Mouse (Mus musculus) gastrocnemius, postnatal 14 days (tissue): ENCODE measurements at regions not wholly inside any gene's neighbourhood (a gene's known extent, or its start where the extent isn't known, plus 50 kb on each side); places are given as distances from the start of the nearest gene placed in this dataset.

ENCODE experiments used
- DNase-seq: peaks from one replicate; pipeline ENCODE4 v3.0.0; 2021; ENCODE audit warnings: mixed read lengths
- intact Hi-C: fragments of 180-260 bp; cut with DNase I; formaldehyde crosslinking; loops from one replicate; pipeline ENCODE4 v1.15.1; 2025; ENCODE audit warnings: low total_unique reads

DNA sequence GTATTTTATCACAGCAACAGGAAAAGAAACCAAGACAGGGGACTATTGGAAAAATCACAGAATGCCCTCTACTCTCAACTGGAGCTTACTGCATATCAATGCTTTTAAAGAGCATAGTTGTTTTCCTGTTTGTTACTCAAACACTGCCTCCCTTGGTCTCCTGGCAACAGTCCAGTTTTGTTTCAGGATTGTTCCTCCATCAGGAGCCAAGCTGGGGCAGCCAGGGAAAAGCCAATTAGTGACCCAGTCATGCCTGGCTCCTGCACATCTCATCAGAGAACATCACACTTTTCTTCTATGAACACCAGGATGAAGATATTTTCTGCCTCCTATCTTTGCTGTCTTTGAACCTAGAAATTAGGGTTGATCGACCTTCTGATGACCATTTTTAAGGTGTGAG lies 113.6 kb upstream of the Wscd1 start:
- DNase-seq: no peak
- intact Hi-C loops: no loop called here

DNA sequence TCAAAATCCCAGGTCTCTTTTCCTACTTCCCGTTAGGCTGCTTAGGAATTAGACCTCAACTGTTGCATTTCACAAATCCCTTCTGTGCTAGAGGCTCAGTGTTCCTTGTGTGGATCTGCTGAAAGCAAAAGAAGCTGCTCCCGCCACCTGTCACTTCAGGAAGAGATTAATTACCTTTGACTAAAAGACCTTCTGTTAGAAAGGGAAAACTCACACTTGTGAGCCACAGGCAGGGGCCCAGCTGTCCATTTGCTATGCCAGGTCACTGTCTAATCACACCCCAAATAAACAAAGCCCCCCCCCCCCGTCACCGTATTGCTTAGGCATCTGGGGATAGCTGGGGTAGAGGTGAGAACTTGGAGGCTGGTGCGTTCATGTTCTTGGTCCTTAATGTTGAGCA lies 112.9 kb upstream of the Wscd1 start:
- intact Hi-C loops: no loop called here
- DNase-seq: no peak

DNA sequence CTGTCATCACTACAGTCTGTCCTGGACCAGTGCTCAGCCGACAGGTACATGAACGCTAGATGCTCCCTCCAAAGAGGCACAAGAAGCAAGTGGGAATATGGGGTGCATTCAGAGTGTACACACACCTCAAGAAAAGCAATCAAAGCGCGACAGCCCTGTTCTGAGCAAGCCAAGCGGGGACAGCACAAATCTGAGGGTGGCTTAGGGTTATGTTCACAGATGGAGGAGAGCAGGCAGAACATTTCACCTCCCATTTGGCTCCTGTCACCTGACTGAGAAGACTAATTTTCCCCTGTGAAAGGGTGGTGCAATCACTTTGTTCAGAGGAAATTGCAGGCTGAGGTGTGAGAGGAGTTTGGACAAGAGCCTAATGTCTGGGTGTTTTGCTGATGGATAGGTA lies 106.8 kb upstream of the Wscd1 start:
- DNase-seq: no peak
- intact Hi-C loops: no loop called here

DNA sequence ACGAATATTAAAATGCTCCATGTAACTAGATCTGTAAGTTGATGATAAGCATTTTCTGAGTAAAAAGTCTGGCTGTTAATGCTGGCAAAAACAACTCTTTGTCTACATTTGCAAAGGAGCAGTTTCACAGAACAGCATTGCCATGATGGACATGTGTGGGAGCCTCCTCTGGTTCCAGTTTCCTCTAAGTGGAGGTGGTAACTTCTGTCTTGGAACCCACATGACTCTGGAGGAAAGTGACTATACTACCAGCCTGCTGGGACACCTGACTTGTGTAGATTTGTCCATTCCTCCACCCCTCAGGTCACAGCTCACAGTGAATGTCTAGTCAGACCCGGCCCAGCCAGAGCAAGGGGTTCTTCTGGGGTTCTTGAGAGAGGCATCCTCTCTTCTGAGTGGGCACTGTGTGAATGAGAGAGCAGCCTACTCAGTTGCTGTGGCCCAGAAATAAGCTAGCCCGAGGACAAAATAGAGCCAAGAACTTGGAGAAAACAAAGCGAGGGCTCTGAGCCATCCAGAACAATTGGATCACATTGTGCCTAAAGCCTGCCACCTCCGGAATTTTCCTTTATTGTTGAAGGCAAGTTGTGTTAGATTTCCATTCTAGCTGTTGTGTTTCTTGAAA lies 97.9 kb upstream of the Wscd1 start:
- intact Hi-C loops: no loop called here

DNA sequence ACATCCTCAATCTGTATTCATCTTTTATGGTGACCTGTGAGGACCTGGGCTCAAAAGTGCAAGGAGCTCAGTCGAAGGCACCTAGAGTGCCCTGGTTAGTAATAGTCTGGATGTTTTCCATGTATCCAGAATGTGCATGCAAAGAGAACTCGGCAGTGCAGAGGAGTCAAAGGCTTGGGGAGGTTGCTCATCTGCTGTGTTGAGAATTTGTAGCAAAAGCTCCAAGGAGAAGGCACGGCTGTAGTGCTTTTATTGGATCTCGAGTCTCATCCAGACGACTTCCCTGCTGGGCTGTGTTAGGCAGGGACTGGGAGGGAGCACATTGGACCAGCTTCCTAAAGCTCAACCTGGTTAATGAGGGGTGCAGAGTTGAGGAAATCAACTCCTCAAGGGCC lies 97.3 kb upstream of the Wscd1 start:
- DNase-seq: no peak
- intact Hi-C loops: no loop called here

More for the DNA sequence above, 97.9 kb upstream of the Wscd1 start:
- DNase-seq: no peak

DNA sequence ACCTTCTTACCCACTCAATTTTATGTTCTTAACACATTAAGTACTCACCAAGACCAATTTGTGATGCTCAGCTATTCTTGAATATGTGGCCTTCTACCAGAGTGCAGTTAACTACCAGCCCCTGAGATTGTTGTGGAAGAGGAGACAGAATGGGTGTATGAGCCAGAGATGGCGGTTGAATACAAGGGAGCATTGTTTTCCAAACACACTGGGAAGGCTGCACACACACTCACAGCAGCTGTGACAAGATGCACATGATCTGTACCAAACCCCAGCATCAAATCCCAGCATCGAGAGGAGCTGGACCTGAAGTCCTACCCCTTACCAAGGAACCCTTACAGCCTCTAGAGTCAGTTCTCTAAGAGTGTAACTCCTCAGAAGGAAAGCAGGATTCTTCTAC lies 91.4 kb upstream of the Wscd1 start:
- intact Hi-C loops: no loop called here
- DNase-seq: no peak

DNA sequence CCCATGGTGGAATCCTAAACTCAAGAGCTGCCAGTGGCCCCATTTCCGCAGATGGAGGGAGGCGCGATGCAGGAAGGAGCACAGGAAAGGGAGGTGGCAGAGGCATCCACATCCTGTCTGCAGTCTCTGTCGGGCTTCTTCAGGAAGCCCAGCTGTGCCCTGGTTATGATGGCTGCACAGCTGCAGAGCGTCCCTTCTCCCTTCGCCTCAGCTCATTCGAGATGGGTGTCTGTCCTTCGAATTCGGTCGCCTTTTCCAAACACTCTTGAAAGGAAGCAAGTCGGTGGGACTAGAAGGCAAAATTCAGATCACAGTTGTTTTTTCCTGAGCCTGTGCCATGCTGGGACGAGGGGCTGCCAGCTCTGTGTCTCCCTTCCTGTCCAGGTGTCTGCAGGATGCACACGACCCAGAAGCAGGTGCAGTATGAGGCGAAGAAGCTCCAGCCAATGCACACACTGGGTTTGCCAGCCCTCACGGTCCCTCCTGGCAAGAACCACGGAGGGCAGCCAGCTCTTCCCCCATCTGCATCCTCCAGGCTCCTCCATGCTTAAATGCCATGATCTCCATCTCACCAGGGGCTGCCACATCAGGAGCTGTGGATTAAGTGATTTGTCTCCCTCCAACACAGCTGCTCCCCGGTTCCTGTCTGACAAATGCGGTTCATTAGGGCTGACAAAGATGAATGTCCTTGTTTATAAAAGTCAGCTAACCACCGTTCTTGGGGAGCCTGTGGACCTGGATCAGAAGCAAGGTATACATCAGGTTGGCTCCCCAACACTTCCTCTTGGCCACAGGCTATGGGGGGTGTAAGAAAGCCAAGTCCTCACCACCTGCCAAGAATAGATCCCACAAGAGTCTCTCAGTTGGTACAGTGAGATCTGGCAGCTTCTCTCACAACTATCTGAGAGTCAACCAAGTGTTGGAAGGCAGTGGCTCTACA lies 79.3 kb upstream of the Wscd1 start:
- intact Hi-C loops: loop anchor here (5.0 to 10.0 kb wide), 2 partner anchors 182 to 354 kb away; no protein-coding TSS in a partner anchor
- no peak for DNase-seq

DNA sequence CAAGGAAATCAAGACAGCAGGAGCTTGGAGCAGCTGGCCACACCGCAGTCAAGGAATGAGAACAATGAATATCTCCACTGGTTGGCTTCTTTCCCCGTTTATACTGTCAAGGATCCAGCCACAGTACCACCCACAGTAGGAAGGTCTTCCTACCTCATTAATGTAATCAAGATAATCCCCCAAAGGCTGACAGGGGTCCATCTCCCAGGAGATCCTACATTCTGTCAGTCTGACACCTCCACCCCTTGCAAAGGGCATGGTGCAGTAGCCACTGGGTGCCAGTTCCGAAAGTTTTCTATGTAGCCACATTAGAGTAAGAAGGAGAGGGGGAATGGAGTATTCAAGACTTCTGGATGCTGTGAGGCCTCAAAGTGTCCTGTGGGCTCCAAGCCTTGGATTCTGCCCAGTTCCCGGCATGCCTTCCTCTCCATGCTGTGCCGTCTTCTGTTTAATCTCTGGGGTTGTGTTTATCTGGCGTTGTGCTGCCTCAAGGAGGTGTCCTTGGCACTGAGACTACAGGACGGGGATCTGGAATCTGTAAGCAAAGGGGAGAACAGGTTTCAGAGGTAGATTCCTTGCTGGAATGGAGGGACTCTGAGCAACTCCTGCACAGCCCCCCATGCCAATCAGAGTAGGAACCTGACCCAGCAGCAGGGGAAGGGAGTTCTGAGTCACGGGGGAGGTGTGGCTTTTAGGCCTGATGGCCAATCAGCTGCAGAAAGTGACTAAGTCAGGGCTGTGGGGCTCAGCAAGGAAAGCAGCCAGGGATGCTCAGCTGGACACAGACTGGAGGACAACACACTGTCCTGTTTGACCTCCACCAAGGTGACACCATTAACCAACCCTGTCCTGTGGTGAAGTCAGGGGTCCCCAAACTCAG lies 77.3 kb upstream of the Wscd1 start:
- DNase-seq: no peak
- intact Hi-C loops: loop anchor here (5.0 to 10.0 kb wide), 2 partner anchors 180 to 352 kb away; no protein-coding TSS in a partner anchor

DNA sequence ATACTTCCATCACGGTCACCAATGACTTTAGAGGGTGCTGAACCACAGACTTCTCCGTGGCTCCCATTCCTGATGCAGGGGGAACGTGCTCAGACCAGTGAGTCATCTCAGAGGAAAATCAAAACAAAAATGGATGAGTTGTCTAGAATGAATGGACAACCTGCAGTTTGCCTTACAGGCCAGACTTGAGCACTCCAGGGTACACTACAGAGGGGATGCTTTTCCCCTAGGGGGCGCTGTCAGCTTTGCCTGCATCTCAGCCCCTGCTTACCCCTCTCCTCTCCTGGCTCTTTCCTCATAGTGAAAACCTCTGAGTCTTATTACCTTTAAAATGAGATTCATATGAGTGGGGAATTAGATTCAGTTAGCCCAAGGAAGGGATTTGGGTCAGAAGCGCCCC lies 75.4 kb upstream of the Wscd1 start:
- DNase-seq: peak; percentile 50
- intact Hi-C loops: loop anchor here (5.0 to 10.0 kb wide), 2 partner anchors 178 to 350 kb away; no protein-coding TSS in a partner anchor

DNA sequence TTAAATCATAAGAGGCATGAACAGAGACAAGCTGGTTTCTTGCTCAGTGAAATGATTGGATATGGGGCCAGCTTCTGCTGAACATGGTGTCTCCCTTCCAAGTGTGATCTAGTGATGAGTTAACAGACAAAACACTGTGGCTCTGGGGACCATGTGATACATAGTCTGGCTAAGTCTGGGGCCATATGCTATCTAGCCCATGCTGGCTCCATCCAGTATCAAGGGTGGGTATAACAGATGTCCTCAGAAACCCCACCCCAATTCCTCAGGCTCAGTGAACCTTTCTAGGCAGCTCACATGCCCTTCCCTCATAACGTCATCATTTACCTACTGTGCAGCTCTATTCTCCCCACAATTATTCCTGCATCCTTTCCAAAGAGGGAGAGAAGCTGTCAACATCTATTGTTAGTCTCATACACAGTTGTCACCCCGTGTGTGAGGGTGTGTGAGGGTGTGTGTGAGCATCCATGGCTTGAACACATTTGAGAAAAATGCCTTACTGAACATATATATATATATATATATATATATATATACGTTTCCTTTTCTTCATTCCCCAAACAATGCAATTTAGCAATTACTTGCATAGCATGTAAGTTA lies 73.9 kb upstream of the Wscd1 start:
- DNase-seq: no peak
- intact Hi-C loops: loop anchor here (10.0 kb wide), 1 partner anchor 349 kb away; no protein-coding TSS in a partner anchor

DNA sequence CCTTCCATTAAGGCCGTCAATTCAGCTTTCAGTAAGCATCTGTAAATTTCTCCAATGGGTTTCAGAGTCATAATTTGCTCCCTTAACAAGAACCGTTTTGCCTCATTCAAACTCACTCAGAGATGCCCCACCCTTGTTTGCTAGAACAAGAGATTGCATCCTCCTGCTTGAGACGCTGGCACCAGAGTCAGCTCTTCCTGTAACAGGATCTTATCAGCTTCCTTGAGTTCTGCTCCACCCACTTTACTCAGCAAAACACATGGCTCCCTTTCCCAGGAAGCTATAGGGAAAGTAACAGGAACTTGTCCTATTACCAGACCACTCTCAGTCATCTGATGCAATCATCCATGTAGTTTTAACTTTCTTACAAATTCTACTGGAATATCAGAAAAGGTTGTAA lies 52.7 kb upstream of the Wscd1 start:
- DNase-seq: no peak
- intact Hi-C loops: no loop called here

DNA sequence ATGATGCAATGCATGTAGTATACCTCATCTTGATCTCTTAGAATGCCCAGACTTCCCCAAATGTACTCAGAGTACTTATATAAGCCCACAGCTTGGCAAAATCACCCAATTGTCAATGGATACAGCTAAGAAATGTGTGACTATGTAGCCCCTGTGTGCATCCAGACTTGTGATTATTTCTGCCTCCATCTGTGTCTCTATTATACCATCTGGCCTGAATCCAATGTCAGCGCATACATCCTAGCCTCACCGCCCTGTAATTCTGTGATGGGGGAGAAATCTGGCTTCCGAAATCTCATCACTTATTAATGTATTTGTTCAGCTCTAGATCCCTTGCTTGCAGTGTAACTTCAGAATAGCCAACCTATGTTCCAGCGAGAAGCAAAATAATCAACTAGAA lies 50.9 kb upstream of the Wscd1 start:
- DNase-seq: no peak
- intact Hi-C loops: no loop called here
